23 mouse cellular contexts compared by ENCODE assay signal in the genomic region with DNA sequence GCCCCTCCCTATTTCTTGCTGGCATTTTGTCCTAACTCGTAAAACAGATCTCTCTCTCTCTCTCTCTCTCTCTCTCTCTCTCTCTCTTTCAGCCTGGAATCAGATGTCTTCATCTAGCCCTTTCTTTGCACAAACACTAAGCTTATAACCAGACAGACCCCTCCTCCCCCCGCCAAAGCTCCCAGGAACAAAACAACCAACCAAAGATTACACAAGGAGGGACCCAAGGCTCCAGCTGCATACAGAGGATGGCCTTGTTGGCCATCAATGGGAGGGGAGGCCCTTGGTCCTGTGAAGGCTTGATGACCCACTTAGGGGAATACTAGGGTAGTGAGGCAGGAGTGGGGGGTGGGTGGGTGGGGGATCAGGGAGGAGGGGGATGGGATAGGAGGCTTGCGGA. TPM values are rescaled to one million over a fixed set of nuclear protein-coding genes. Genes with fewer than 3 reads are reported as not detected.
A peak's percentile ranks its signal among the peaks of the same experiment; 100 is the strongest.
DNase-seq lines count a peak whose midpoint lies in the region; ATAC-seq lines count a peak whose summit lies in the region.
"Had no signal": no experiment of that assay in that cellular context is flagged by ENCODE, and none has a peak within 500 bp of the region (broad histone marks: within the 10 kb centered on the region; RNA-seq: fewer than 3 reads in every experiment).

No protein-coding gene starts in this region.

- peak; percentile 58; the same call in 1 of the 2 replicates for ATAC-seq in midbrain, embryonic 11.5 days (ENCODE audit: low FRiP score)
- ATAC-seq in midbrain, embryonic 14.5 days (ENCODE audit: low FRiP score, low TSS enrichment), result no peak
- ATAC-seq: forebrain, embryonic 14.5 days; forebrain, embryonic 16.5 days had no signal

- WGBS in midbrain, embryonic 11.5 days, result 59% methylated on average over 3 of the region's 3 CpGs
- 45% methylated on average over 3 of the region's 3 CpGs for WGBS in midbrain, embryonic 14.5 days

- no peak overlapping the region for H3K9ac ChIP-seq in midbrain, embryonic 11.5 days (ENCODE audit: low read length)
- no peak overlapping the region for H3K9ac ChIP-seq in midbrain, embryonic 14.5 days (replicated peaks; ENCODE audit: low read length)
- H3K9ac ChIP-seq: embryonic facial prominence, embryonic 13.5 days; embryonic facial prominence, embryonic 15.5 days; forebrain, embryonic 12.5 days had no signal

- no peak for DNase-seq in midbrain, embryonic 11.5 days (ENCODE audit: low spot score, missing footprints)
- no peak for DNase-seq in midbrain, embryonic 14.5 days
- peak; percentile 73 for DNase-seq in retina, postnatal 1 day
- no peak for DNase-seq in retina, embryonic 14.5 days (ENCODE audit: low spot score)
- DNase-seq: adrenal gland, adult 2 months; adrenal gland, postnatal 10 days; adrenal gland, postnatal 25 days; cerebellum, adult 11 months; cerebellum, adult 18-20 months; cerebellum, adult 8-10 months; cerebellum, adult 9-11 months; cerebellum, postnatal 14 days; cerebellum, postnatal 36 days; embryo, embryonic 11 days had no signal

- no peaks in the 10 kb centered on the region for H3K4me1 ChIP-seq in midbrain, embryonic 11.5 days (ENCODE audit: control insufficient read depth, insufficient read depth, low read length)
- H3K4me1 ChIP-seq in midbrain, embryonic 14.5 days (ENCODE audit: control insufficient read depth, insufficient read depth, low read length), result no peaks in the 10 kb centered on the region
- H3K4me1 ChIP-seq: embryonic facial prominence, embryonic 13.5 days; embryonic facial prominence, embryonic 15.5 days; forebrain, embryonic 12.5 days had no signal

- no peak overlapping the region for H3K4me2 ChIP-seq in midbrain, embryonic 11.5 days
- no peak overlapping the region for H3K4me2 ChIP-seq in midbrain, embryonic 14.5 days (ENCODE audit: low read length)
- H3K4me2 ChIP-seq: embryonic facial prominence, embryonic 13.5 days; embryonic facial prominence, embryonic 15.5 days; forebrain, embryonic 12.5 days had no signal

- H3K27me3 ChIP-seq in midbrain, embryonic 11.5 days (ENCODE audit: control insufficient read depth, insufficient read depth, low read length), result no peaks in the 10 kb centered on the region
- no peaks in the 10 kb centered on the region for H3K27me3 ChIP-seq in midbrain, embryonic 14.5 days (ENCODE audit: control insufficient read depth, insufficient read depth, low read length)
- H3K27me3 ChIP-seq: embryonic facial prominence, embryonic 13.5 days; embryonic facial prominence, embryonic 15.5 days; forebrain, embryonic 12.5 days had no signal

- no peak overlapping the region for H3K27ac ChIP-seq in midbrain, embryonic 11.5 days (ENCODE audit: low read depth, low read length)
- no peak overlapping the region for H3K27ac ChIP-seq in midbrain, embryonic 14.5 days (replicated peaks; ENCODE audit: low read depth, low read length)
- H3K27ac ChIP-seq: embryonic facial prominence, embryonic 13.5 days; embryonic facial prominence, embryonic 15.5 days; forebrain, embryonic 10.5 days; forebrain, embryonic 12.5 days had no signal

- H3K36me3 ChIP-seq in midbrain, embryonic 11.5 days (ENCODE audit: control insufficient read depth, insufficient read depth, low read length), result no peaks in the 10 kb centered on the region
- no peaks in the 10 kb centered on the region for H3K36me3 ChIP-seq in midbrain, embryonic 14.5 days (ENCODE audit: control insufficient read depth, insufficient read depth, low read length)
- H3K36me3 ChIP-seq: embryonic facial prominence, embryonic 13.5 days; embryonic facial prominence, embryonic 15.5 days; forebrain, embryonic 10.5 days; forebrain, embryonic 12.5 days had no signal

- no peak overlapping the region for H3K4me3 ChIP-seq in midbrain, embryonic 11.5 days (ENCODE audit: low read depth, low read length)
- H3K4me3 ChIP-seq in midbrain, embryonic 14.5 days (replicated peaks; ENCODE audit: low read depth, low read length), result no peak overlapping the region
- H3K4me3 ChIP-seq: embryonic facial prominence, embryonic 13.5 days; embryonic facial prominence, embryonic 15.5 days; erythroblast, embryonic 14.5 days; forebrain, embryonic 10.5 days; forebrain, embryonic 12.5 days had no signal

- H3K9me3 ChIP-seq in midbrain, embryonic 11.5 days (ENCODE audit: control insufficient read depth, low read length), result no peaks in the 10 kb centered on the region
- no peaks in the 10 kb centered on the region for H3K9me3 ChIP-seq in midbrain, embryonic 14.5 days (ENCODE audit: control insufficient read depth, low read length)
- H3K9me3 ChIP-seq: embryonic facial prominence, embryonic 13.5 days; embryonic facial prominence, embryonic 15.5 days; forebrain, embryonic 12.5 days had no signal

RNA-seq across cellular contexts. Expression of gene Slc38a11, which starts 52.6 kb away (rescaled TPM):
- polyA plus RNA-seq in midbrain, embryonic 11.5 days (2014; fragmentation: Nextera tagmentation; extraction: Ambion mirVana), result 0.68 and 1.1 TPM in 2 replicates
- polyA plus RNA-seq in midbrain, embryonic 14.5 days (2014; fragmentation: Nextera tagmentation; extraction: Ambion mirVana), result 1.3 and 2.3 TPM in 2 replicates
- polyA plus RNA-seq: C2C12; embryonic facial prominence, embryonic 11.5 days; erythroblast, embryonic 14.5 days had no signal
